Mouse (Mus musculus) forebrain, embryonic 16.5 days (tissue): ENCODE data around the gene Qrfp. TPM values are rescaled to one million over a fixed set of nuclear protein-coding genes. Genes with fewer than 3 reads are reported as not detected.

Experiments used
- ATAC-seq: fragments of 200-750 bp; cut with Nextera tagmentation; 2 replicates; pipeline ENCODE4 v1.8.0; 2017; ENCODE audit warnings: mild to moderate bottlenecking, moderate library complexity
- H3K27ac ChIP-seq: fragments of 300-500 bp; sonication (generic); 2 replicates; pipeline ENCODE4 v1.5.1; 2014; ENCODE audit warnings: low read length, control low read depth
- H3K27me3 ChIP-seq: fragments of 300-500 bp; sonication (generic); replicated peaks from 2 replicates; pipeline ENCODE4 v1.6.1; 2014; ENCODE audit warnings: low read length; ENCODE audit not compliant: control insufficient read depth, insufficient read depth
- H3K36me3 ChIP-seq: fragments of 300-500 bp; sonication (generic); 2 replicates; pipeline ENCODE4 v1.6.1; 2014; ENCODE audit not compliant: control insufficient read depth, insufficient read depth
- H3K4me1 ChIP-seq: fragments of 300-500 bp; sonication (generic); replicated peaks from 2 replicates; pipeline ENCODE4 v1.6.1; 2014; ENCODE audit warnings: low read length; ENCODE audit not compliant: control insufficient read depth, insufficient read depth
- H3K4me2 ChIP-seq: fragments of 300-500 bp; sonication (generic); 2 replicates; pipeline ENCODE4 v1.6.1; 2014; ENCODE audit warnings: mild to moderate bottlenecking, low read length, control low read depth
- H3K4me3 ChIP-seq: fragments of 300-500 bp; sonication (generic); replicated peaks from 2 replicates; pipeline ENCODE4 v1.5.1; 2014; ENCODE audit warnings: mild to moderate bottlenecking, low read length, control low read depth
- H3K9ac ChIP-seq: fragments of 300-500 bp; sonication (generic); replicated peaks from 2 replicates; pipeline ENCODE4 v1.6.1; 2014; ENCODE audit warnings: low read depth, low read length, control low read depth
- H3K9me3 ChIP-seq: fragments of 300-500 bp; sonication (generic); 2 replicates; pipeline ENCODE4 v1.6.1; 2016; ENCODE audit warnings: low read length; ENCODE audit not compliant: control insufficient read depth
- whole genome bisulfite sequencing: fragments of 180-500 bp; shearing (Covaris S2); extraction: QIAGEN DNeasy Blood & Tissue Kit; methylation state at CpG from one replicate; pipeline ENCODE4 v1.1.7; 2014; 5-methylcytosine and 5-hydroxymethylcytosine counted together
- polyA plus RNA-seq: library from polyadenylated mRNA; unstranded; fragments of >200 nt; fragmentation: Nextera tagmentation; extraction: Ambion mirVana; gene quantifications from 2 replicates; pipeline ENCODE4 v1.2.1, GENCODE M21; 2015

Qrfp gene
- polyA plus RNA-seq, 1 experiment from 2014 or later: 0.06 TPM

DNA sequence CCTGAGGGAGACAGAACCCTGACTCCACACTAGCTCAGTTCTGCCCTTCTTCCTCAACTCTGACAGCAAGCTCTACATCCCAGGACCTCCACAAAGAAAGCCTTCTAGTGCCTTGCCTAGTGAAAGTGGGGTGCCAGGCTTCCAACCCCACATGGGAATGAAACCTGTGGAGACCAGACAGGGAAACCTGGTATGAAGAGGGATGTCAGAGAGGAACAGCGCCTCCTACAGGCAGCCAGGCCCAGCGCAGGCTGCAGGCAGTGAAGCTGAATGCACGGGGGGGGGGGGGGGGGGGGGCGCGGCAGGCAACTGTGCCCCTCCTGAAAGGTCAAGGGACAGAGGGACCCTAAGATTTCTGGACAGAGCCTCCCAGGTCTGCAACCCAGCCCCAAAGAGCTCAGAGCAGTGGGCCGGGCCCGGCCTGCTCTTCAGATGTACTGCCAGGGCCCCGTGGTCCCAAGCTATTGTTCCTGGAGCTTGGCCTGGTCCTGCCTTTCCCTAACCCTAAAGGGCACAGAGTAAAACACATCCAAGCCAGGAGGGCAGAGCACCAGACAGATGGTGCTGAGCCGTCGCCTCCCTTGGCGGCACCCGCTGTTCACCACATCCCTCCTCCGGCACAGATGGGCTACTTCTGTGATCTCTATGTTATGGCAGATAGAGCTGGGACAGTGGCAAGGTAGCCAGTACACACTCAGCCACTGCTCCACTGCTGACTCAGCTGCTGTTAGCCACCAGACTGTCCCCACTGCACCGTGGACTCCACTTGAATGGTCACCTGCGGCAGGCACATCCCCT is 13.8 kb upstream of the Qrfp start:
- Histone ChIP-seq H3K4me1 (peaks cover 61% of the 10 kb centered on the region), H3K27me3 (no peaks in the 10 kb centered on the region; the same call in 1 of the 2 replicates), H3K9ac (no peak overlapping the region), H3K4me3 (no peak overlapping the region), H3K4me2 (no peak overlapping the region), H3K36me3 (no peaks in the 10 kb centered on the region), H3K27ac (no peak overlapping the region), H3K9me3 (no peaks in the 10 kb centered on the region)
- no peak for ATAC-seq
- WGBS: 59% methylated on average over 12 of the region's 15 CpGs

DNA sequence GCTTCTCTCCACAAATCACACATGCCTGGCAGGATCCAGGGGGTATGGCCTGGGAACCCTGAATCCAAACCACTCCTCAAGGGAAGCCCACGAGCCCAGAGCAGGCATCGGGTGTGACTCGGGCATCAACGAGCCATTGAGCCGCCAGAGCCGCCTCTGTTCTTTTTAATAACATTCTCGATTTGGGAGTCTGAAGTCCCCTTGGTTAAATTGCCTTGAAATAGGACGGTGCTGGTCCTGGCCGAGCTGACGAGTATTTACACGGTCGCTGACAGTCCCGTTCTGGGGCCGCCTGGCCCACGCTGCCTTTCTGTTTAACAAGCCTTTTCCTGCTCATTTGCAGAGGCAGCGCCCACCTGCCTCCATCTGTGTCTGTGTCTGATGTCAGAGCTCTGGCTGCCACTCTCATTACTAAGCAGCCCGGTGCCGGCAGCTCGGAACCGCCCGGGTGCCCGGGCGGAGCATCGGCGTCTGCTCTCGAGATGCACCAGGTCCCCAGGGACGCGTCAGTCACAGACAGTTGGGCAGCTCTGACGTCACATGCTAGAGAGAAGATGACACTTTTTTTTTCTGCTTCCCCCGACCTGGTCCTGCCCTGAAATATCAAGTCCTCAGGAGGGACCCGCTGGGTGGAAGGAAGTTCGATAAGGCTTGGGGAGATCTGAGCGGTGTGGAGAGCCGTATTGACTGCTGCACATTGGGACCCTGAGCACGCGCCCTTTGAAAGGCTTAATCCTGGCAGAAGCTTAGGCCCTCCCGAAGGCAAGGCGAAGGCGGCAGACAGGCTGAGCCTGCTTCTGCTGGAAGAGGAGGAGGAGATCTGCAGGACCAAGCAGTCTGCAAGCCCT is 12.4 kb upstream of the Qrfp start:
- Histone ChIP-seq H3K9me3 (no peaks in the 10 kb centered on the region), H3K4me2 (peak overlapping the region; percentile 63), H3K4me1 (peaks cover 49% of the 10 kb centered on the region), H3K36me3 (no peaks in the 10 kb centered on the region), H3K9ac (peak overlapping the region; percentile 28), H3K27me3 (no peaks in the 10 kb centered on the region; the same call in 1 of the 2 replicates), H3K4me3 (peak overlapping the region; percentile 26), H3K27ac (peak overlapping the region; percentile 46)
- peak; percentile 72 for ATAC-seq
- WGBS: 5% methylated on average over 39 of the region's 39 CpGs

DNA sequence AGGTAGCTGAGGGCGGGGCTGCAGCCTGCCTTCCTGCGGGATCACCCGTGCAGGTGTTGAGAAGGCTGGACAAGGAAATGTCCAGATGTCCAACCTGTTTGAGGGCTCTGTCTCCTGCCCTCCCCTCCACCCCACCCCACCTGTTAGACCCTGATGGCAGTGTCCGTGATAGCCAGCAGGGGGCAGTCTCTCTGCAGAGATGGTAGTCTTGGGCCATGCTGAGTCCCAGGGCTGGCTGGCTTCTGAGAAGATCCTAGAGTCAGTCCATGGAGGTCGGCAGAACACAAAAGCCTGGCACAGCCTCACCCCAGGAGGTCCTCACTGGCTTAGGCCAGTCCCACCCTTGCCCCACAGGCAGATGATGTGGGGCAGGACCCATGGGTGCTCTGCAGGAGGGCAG is 5.0 kb upstream of the Qrfp start:
- H3K9me3 ChIP-seq: no peaks in the 10 kb centered on the region
- H3K4me2 ChIP-seq: no peak overlapping the region
- H3K4me3 ChIP-seq: no peak overlapping the region
- no peak overlapping the region for H3K9ac ChIP-seq
- H3K27me3 ChIP-seq: no peaks in the 10 kb centered on the region; the same call in 1 of the 2 replicates
- WGBS: 33% methylated on average over 5 of the region's 5 CpGs
- peak; percentile 50; the same call in 1 of the 2 replicates for ATAC-seq
- H3K36me3 ChIP-seq: no peaks in the 10 kb centered on the region
- no peak overlapping the region for H3K27ac ChIP-seq
- H3K4me1 ChIP-seq: peaks cover 1% of the 10 kb centered on the region; the same call in 1 of the 2 replicates

DNA sequence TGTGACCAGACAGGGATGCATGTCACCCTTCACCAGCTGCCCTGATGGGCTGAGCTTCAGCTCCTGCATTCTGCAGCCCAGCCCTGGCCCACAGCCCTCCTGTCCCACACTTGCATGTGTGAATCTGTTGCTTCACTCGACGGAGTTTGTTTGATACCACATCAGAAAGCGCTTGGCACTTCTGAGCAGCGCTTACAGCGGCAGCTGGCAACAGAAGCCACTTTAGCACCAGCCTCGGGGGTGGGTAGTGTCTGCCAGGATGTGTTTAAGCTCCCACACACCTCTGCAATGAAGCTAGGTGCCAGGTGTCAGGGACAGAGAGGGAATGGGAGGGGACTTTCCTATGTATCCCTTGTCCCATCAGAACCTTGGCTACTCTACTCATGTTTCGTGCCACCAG is 4.3 kb upstream of the Qrfp start:
- Histone ChIP-seq H3K36me3 (no peaks in the 10 kb centered on the region), H3K9me3 (no peaks in the 10 kb centered on the region), H3K27me3 (no peaks in the 10 kb centered on the region; the same call in 1 of the 2 replicates), H3K4me2 (no peak overlapping the region), H3K27ac (no peak overlapping the region), H3K9ac (no peak overlapping the region), H3K4me3 (no peak overlapping the region), H3K4me1 (peaks cover 6% of the 10 kb centered on the region)
- 62% methylated on average over 7 of the region's 7 CpGs for WGBS
- ATAC-seq: no peak

DNA sequence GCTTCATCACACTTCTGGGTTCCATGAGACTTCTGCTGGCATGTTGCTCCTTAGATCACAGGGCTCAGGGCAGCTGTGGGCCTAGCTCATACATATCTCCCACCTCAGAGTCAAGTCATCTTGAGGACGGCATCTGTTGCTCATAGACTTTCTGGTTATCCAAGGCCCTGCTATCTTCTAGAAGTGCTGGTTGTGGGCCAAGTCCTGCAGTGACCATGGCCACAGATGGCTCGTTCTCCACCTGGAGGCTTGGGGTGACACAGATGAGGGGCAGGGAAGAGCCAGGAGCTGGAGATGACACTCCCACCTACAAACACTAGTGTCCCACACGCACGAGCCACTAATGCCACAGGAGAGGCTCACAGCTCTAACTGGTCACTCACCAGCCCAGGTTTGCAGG is 3.3 kb upstream of the Qrfp start:
- Histone ChIP-seq H3K27me3 (no peaks in the 10 kb centered on the region), H3K36me3 (no peaks in the 10 kb centered on the region), H3K27ac (no peak overlapping the region), H3K4me3 (no peak overlapping the region), H3K4me2 (no peak overlapping the region), H3K9ac (no peak overlapping the region), H3K9me3 (no peaks in the 10 kb centered on the region), H3K4me1 (peaks cover 15% of the 10 kb centered on the region)
- no peak for ATAC-seq
- 74% methylated on average over 4 of the region's 4 CpGs for WGBS

DNA sequence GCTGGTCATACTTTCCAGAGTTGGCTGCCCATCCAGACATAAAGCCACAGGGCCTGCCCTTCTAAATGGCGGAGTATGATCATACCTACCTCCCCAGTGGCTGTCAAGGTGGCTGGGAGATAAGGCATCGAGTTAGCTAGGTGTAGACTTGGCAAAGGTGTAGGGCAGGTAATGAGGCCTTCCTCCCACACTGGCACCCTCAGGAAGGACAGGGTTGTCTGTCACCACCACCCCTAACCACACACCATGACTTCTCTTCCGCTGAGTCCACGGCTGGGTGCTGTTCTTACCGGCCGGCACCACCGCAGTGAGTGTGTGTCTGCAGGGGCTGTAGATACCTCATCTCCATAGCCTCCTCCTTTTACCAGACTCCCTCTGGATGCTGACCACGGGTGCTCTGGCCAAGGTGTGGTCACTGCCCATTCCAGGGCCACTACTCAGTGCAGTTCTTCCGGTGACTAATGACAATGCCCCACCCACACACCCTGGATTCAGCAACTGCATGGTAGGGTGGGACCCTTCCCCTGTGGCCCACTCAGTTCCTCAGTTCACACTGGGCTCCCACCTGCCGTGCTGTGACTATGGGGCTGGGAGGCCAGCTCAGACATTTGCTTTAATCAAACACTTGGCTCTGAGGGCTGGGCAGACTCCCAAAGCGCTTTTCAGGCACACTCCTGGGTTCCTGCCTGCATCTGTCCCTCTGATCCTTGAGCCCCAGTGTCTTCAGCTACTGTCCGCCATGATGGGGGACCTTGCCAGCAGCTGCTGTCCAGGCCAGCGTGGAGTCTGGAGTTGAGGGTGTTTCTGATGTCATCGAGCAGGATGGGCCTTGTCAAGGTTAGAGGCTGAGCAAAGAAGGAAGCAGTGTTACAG is 942 bp upstream of the Qrfp start:
- no peak overlapping the region for H3K27ac ChIP-seq
- WGBS: 82% methylated on average over 14 of the region's 14 CpGs
- H3K9ac ChIP-seq: no peak overlapping the region
- H3K9me3 ChIP-seq: no peaks in the 10 kb centered on the region
- H3K4me2 ChIP-seq: no peak overlapping the region
- no peaks in the 10 kb centered on the region for H3K27me3 ChIP-seq
- peaks cover 35% of the 10 kb centered on the region for H3K4me1 ChIP-seq
- ATAC-seq: no peak
- H3K4me3 ChIP-seq: no peak overlapping the region
- no peaks in the 10 kb centered on the region for H3K36me3 ChIP-seq

DNA sequence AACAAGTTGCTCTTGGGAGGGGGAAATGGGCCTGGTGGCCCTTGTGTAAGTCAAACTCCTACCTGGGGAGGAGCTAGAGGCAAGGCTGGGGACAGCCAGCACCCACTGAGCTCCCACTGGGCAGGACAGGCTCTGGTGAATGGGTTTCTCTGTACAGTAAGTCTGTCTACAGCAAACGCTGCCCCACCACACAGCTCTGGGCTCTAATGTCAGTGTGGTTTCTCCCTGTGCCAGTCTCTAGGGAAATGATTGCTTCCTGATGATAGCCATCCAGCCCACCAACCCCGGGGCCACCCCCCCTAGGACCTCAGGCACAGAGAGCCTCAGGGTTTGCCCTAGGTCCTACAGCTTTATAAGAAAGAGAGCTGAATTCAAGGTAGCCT is 1.0 kb downstream of the Qrfp start:
- ATAC-seq: no peak
- Histone ChIP-seq H3K27ac (no peak overlapping the region), H3K4me2 (no peak overlapping the region), H3K9me3 (no peaks in the 10 kb centered on the region), H3K36me3 (no peaks in the 10 kb centered on the region), H3K9ac (no peak overlapping the region), H3K27me3 (no peaks in the 10 kb centered on the region), H3K4me1 (peaks cover 38% of the 10 kb centered on the region), H3K4me3 (no peak overlapping the region)
- WGBS: 42% methylated on average over 2 of the region's 2 CpGs

DNA sequence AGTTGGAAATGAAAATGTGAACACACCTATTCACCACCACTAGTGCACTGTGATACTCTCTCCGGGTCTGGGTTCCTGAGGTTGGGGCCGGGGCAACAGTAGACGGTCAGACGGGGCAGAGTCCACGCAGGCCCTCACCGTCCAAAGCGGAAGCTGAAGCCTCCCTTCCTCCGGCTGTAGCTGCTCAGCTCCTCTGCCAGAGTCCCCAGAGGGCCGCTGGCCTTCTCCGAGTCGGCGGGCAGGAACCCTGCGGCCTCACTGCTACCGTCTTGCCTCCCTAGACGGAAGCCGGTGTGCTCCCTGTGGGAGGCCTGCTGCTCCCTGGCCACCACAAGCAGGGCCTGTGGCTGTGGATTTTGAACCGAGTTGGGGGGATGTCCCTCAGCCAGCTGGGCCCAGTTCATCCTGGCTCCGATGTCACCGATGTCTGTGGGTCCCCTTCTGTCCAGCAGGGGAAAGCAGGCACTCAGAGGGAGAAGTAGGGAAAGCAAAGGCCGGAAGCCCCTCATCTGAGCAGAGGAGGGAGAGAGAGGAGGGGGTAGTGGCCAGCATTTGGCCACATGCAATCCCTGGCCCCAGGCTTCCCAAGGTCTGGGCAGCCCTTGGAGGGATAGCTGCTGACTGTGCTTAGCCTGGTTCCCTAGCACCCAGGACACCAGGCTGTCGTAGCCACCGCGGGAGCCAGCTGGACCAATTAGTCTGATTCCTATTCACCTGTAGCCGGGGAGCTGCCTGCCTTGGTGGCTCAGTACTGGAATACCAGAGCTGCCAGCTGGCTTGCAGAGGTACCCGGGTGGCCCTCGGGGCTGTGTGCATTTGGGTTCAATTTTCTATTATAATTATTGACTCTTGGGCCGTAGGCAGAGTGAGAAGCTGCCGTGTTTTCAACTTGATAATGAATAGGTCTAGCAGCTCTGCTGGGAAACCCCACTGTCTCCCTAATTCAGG is 1.7 kb downstream of the Qrfp start:
- H3K27ac ChIP-seq: no peak overlapping the region
- no peaks in the 10 kb centered on the region for H3K27me3 ChIP-seq
- WGBS: 40% methylated on average over 28 of the region's 28 CpGs
- no peak overlapping the region for H3K9ac ChIP-seq
- no peak overlapping the region for H3K4me2 ChIP-seq
- H3K4me3 ChIP-seq: no peak overlapping the region
- ATAC-seq: peak; percentile 16; the same call in 1 of the 2 replicates
- peaks cover 38% of the 10 kb centered on the region for H3K4me1 ChIP-seq
- H3K36me3 ChIP-seq: no peaks in the 10 kb centered on the region
- no peaks in the 10 kb centered on the region for H3K9me3 ChIP-seq
